Mouse (Mus musculus) testis, adult 2 months (tissue): ENCODE results near the gene Gria1.

Source experiments
- CTCF ChIP-seq: fragments of 200-500 bp; IDR thresholded peaks from 2 replicates; pipeline ENCODE4 v1.5.1; 2012; ENCODE audit warnings: low read depth, mild to moderate bottlenecking, inconsistent platforms, low read length, moderate library complexity; ENCODE audit not compliant: control insufficient read depth, insufficient read depth, insufficient replicate concordance
- POLR2A ChIP-seq: fragments of 200-500 bp; IDR thresholded peaks from 2 replicates; pipeline ENCODE4 v1.6.1; 2012; ENCODE audit warnings: low read depth, mild to moderate bottlenecking, inconsistent platforms, low read length, moderate library complexity; ENCODE audit not compliant: control insufficient read depth

GRCm38 (mm10) chr11:56984321-56985000 lies 26.7 kb upstream of the Gria1 start:
- no peak for TF ChIP-seq CTCF
- no peak for TF ChIP-seq POLR2A
